Mouse (Mus musculus) adrenal gland, adult 18-20 months (tissue): ENCODE data around the gene Ccl17. TPM values are rescaled to one million over a fixed set of nuclear protein-coding genes. Genes with fewer than 3 reads are reported as not detected.

ENCODE experiments used
- DNase-seq, 2 experiments: peaks; one replicate each; pipeline ENCODE4 v3.0.0; 2021 to 2022; ENCODE audit warnings: low spot score in 2 of 2
- long read RNA-seq, 2 experiments: library from polyadenylated mRNA; stranded (forward); transcript quantifications; one replicate each; pipeline ENCODE4 v2.0.0; 2021
- total RNA-seq, 2 experiments: library from RNA; stranded (reverse); gene quantifications; 1 replicate in 1 of 2; 2 replicates in 1 of 2; pipeline ENCODE4 v1.2.3; 2021

The Ccl17 gene
- 1 to 10 TPM; 1.4 to 1.8 TPM for total RNA-seq
- long read RNA-seq, experiment 1, partial matches to known transcripts, result 0 of 1 reads
- long read RNA-seq, experiment 1, other reads (novel, unspliced or antisense), result 1 of 1 reads
- long read RNA-seq, experiment 2, partial matches to known transcripts, result 0 of 2 reads
- long read RNA-seq, experiment 2, other reads (novel, unspliced or antisense), result 2 of 2 reads

DNA sequence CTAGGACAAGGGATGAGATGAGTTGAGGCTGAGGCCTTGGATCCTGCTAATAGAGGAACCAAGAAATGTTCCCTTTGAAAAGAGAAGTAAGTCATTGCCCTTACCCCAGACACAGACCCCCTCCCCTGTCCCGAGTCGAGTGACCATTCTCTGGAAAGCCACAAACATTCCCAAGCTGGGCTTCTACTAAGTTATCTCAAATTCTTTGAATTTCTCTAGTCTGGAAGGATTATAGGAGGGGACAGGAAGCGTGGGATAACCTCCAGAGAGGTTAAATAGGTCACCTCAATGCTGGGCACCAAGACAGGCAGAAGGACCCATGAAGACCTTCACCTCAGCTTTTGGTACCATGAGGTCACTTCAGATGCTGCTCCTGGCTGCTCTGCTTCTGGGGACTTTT is at the start of gene Ccl17:
TSS of gene Ccl17 (plus strand) at position 301 of the 400 bp plus-strand sequence.
- no peak for DNase-seq

GRCm38 (mm10) chr8:94767035-94767434 is 43.2 kb upstream of the Ccl17 start:
- DNase-seq, result no peak

- peak; percentile 39 to 41 for DNase-seq
Measured at GRCm38 (mm10) chr8:94770945-94771344, 39.3 kb upstream of the Ccl17 start.

DNA sequence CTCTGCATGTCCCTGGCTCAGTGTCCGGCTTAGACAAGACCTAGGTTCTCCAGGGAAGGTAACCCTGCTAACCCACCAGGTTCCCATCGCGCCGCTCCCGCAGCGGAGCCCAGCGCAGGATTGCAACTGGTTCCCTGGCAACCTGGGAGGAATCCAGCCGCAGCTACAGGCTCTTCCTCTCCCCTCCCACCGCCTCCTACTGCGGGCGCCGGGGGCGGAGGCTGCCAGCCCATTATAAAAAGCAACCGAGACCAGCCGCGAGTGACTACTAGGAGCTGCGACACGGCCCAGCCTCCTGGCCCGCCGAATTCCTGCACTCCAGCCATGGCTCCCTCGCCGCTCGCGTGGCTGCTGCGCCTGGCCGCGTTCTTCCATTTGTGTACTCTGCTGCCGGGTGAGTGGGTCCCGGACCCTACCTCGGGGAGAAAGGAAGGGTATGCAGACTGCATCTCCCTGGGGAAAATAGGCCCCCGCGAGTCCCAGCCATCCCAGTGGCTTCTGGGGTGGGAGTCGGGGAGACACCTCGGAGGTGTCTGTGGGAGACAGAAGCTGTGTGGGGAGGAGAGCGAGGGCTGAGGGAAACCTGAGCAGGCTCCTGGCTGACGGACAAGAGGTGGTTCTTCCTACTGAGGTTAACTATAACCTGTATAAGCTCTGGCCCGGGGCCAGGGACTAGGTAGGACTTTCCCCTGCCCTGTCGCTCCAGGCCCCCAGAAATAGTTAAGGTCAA is 38.1 kb upstream of the Ccl17 start, which contains the start of gene Cx3cl1:
TSS of gene Cx3cl1 (plus strand) at position 69 of the 730 bp plus-strand sequence.
- peak; percentile 87 to 91 for DNase-seq

GRCm38 (mm10) chr8:94773048-94773447 is 37.2 kb upstream of the Ccl17 start:
- DNase-seq, result no peak

GRCm38 (mm10) chr8:94773700-94774171 is 36.5 kb upstream of the Ccl17 start:
- DNase-seq, result no peak

GRCm38 (mm10) chr8:94774601-94775000 is 35.7 kb upstream of the Ccl17 start:
- no peak for DNase-seq

DNA sequence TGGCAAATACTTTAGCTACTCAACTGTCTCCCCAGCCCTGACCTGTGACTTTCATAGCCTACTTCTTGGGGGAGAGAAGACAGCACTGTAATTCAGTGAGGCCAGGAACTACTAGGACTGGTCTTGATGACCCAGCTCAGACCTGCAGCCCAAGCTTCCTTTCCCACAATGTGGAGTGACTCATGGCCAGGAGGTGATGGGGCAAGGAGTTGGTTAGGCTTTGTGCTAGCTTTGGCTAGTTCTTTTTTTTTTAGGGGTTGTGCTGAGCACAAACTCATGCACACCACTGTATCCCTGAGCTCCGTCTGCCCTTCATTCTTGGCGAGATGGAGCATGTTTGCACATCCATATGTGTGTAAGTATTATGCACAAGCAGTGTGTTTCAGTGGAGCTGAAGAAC is 33.9 kb upstream of the Ccl17 start:
- no peak for DNase-seq

DNA sequence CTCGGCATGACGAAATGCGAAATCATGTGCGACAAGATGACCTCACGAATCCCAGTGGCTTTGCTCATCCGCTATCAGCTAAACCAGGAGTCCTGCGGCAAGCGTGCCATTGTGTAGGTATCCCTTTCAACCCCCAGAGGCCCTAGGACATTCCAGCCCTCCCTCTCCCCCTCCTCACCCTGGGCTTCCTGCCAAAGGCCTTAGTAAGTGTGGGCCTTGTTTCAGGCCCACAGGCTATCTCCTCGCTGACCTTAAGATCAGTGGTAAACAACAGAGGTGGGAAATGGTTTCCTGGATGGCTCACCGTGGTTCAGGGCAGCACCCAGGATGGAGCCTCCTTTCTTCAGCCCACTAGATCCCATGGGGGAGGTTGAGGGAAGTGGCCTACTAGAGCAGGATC is 32.2 kb upstream of the Ccl17 start:
- DNase-seq, result no peak

DNA sequence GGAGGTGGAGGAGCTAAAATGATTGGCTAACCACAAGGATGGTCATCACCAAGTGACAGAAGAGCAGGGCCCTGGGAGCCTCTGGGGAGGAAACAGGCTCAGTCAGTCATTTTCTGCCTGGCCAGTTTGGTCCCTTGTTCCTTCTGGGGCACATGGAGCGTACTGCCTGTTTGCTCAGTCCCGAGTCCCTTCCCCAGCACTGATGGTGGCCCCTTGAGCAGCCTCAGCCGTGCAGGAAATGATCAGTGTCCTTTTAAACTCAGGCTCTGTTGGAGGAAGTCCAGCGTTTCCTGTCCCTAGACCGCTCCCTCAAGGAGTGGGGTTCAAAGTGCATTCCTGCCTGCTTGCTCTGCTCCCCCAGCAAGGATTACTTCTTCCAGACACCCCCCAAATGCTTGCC is 31.8 kb upstream of the Ccl17 start:
- no peak for DNase-seq

DNA sequence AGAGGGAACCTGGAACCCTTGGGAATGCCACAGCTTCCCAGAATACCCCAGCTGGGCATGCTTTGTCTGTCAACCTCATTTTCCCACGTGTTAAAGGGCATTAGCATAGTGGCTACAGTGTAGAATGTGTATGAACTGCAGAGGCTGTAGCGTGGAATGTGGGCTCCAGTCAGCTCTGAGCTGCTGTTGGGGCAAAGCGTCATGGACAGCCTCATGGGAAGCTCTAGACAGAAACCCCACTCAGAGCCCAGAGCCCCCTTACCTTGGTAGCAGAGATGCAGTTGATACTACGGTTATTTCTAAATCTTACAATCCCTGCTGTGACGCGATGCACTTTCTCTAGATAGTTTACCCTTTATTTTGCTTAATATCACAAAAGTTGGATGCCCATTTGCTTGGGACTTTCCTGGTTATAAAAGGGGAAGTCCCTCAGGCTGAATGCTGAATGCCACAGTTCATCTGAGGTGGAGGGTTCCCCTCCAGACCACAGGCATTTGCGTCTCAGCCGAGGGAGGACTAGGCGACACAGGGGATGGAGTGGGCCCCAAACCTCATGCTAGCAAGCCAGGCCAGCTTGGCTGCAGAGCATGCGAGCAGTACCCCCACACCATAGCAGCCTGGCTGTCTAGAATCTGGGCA is 31.2 kb upstream of the Ccl17 start:
- no peak for DNase-seq

DNA sequence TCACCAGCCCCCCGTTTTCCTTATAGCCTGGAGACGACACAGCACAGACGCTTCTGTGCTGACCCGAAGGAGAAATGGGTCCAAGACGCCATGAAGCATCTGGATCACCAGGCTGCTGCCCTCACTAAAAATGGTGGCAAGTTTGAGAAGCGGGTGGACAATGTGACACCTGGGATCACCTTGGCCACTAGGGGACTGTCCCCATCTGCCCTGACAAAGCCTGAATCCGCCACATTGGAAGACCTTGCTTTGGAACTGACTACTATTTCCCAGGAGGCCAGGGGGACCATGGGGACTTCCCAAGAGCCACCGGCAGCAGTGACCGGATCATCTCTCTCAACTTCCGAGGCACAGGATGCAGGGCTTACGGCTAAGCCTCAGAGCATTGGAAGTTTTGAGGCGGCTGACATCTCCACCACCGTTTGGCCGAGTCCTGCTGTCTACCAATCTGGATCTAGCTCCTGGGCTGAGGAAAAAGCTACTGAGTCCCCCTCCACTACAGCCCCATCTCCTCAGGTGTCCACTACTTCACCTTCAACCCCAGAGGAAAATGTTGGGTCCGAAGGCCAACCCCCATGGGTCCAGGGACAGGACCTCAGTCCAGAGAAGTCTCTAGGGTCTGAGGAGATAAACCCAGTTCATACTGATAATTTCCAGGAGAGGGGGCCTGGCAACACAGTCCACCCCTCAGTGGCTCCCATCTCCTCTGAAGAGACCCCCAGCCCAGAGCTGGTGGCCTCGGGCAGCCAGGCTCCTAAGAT is 30.5 kb upstream of the Ccl17 start:
- no peak for DNase-seq

- DNase-seq, result no peak
Measured at GRCm38 (mm10) chr8:94780491-94781154, 29.6 kb upstream of the Ccl17 start.

- DNase-seq, result no peak
Measured at GRCm38 (mm10) chr8:94781155-94781837, 29.0 kb upstream of the Ccl17 start.

DNA sequence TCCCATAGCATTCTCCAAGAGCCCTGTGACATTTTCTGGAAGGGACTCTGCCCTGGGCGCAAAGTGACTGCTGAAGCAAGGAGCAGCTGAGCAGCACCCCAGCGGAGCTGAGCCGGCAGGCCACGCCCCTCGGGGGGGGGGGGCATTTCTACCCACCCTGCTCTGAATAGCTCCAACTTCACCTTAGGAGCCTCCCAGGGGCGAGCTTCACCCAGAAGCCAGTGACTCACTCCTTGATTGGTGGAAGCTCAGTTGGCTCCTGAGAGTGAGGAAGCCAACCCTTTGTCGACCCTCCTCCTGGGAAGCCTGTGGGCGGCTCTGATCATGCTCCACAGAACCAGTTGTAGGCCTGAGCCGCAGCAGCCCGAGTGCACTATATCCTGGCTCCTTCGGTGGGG is 28.4 kb upstream of the Ccl17 start:
- DNase-seq, result no peak

GRCm38 (mm10) chr8:94783890-94784289 is 26.4 kb upstream of the Ccl17 start:
- DNase-seq, result no peak

- DNase-seq, result peak in 1 of 2 experiments; percentile 26
Measured at GRCm38 (mm10) chr8:94785247-94785985, 24.8 kb upstream of the Ccl17 start.

DNA sequence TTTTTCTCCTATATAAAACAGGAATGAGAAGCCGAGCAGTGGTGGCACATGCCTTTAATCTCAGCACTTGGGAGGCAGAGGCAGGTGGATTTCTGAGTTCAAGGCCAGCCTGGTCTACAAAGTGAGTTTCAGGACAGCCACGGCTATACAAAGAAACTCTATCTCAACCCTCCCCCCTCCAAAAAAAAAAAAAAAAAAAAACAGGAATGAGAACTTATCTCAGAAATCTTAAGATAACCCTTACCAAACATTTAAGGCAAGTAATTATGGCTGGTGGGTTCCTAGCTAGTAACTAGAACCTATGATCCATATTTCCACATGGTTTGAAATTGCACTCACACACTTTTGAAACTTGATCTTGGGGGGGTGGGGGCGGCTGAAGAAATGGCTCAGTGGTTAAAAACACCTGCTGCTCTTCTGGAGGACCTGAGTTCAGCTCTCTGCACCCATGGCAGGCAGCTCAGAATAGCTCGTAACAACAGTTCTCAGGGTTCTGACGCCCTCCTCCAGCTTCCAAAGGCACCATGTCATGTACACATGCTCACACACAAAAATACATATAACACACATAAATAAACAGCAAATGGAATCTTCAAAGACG is 24.2 kb upstream of the Ccl17 start:
- no peak for DNase-seq
